Mouse (Mus musculus) cerebellum, postnatal 36 days (tissue): ENCODE data around the gene Cfap100.

Experiments
- DNase-seq, 2 experiments: peaks; one replicate each; pipeline ENCODE4 v3.0.0; 2021 to 2022; ENCODE audit warnings: mixed read lengths in 2 of 2

The Cfap100 gene

GRCm38 (mm10) chr6:90369725-90370553 is 58.7 kb downstream of the Cfap100 start:
- peak; percentile 54 to 56 for DNase-seq

DNA sequence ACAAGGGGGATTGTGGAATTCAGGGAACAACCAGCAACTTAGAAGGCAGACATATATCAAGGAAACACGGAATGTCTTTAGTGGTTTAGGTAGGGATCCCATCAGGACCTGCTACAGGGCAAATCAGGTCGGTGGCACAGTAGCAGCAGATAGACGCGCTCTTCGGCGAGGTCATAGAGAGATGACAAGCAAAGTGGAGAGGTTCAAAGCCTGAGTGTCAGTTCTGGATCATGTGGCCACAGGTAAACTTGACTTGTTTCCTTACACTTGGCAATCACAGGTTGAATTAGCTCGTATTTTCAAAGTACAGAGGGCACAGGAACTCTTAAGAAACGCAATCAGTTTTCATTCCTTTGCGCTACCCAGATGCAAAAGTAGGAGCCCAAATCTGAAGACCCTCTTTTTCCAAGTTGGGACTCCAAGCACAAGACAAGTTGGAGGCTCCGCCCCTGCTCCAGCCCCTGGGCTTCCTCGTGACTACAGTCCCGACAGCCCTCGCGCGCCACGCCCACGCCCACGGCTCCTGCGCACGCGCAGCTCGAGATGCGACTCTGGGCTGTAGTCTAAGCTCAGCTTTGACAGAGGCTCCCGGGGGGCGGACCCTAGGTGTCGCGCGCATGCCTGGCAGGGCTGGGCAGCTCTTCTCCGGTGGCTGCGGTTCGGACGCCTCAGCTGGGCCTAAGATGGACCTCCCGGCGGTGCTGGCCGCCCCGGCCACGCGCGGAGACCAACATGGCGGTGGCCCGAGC is 59.4 kb downstream of the Cfap100 start, which contains the start of gene Zxdc:
Gene Zxdc, plus strand, starts transcription at position 517 of the 749 bp plus-strand sequence.
- DNase-seq = peak; percentile 99 to 100

DNA sequence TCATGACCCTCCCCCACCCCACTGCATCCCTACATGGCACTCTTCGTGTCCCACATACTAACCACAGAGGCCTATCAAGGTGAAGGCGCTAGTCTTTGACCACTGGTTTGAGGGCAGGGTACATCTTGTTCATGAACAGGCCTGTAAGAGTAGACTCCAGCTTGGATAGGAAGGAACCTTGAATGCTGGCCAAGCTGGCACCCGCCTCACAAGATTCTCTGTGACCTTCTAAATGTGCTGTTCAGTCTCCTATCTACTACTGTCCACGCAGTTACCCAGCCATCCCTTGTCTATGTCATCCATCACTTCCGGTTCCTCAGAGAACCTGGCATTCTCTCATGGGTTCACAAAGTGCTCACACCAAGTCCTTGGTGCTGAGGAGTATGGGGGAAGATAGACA is 65.3 kb downstream of the Cfap100 start:
- DNase-seq = no peak

DNA sequence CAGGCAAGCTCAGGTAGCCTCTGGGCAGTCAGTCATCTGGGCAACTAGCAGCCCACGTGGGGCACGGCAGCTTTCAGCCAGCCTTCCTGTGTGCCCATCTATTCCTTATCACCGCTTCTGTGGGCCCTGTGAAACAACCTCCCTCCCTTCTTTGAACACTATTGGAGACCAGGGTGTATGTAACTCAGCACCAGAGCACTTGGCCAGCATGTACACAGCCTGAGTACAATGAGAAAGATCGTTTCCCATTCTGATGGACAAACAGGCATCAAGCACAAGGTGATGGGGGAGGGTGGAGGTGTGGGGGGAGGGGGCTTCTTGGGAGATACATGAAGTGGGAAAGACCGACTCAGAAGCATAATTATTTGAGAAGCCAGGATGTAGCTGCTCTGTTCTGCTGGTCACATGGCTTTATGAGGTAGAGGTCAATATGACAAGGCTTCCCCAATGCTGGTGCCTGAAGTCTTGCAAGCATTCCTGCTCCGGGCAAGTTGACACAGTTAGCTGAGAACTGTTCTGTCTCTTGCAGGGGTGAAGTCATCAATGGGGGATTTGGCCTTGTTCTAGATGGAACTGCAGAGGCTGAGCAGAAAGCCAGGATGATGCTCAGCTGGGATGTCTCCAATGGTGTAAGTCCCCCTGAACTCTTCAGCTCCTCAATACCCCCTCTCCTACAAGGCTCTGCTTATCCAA is 67.5 kb downstream of the Cfap100 start:
- DNase-seq = no peak

DNA sequence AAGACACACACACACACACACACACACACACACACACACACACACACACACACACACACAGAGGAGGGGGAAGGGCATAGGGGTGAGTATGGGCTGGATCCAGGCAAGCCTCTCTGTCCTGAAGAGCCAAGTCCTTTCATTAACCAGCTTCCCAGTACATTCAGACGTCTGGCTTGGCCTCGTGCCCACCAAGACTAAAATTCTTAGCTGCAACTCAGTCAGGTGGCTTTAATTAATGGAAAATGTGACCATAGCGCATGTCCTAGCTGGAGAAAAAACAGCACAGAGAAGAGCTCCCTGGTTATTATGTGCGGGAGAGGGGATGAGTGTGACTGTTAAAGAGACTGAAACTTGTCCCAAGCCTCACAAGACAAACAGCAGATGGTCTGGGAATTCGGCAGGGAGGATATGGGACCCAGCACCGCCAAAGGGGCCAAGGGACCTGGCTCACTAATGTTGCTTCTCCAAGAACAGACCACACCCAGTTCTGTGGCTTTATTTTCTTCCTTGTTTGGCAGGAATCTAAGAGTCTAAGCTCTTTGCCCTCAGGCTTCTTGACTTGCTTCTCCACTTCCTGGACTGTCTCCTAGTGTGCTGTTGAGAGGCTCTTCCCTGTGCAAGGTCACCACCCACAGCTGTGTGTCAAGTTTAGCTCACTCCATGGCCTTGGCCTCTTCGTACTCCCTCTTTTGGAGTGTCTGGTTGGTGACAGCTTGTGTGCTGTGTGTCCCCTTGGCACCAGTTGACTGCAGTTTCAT is 68.4 kb downstream of the Cfap100 start:
- no peak for DNase-seq

DNA sequence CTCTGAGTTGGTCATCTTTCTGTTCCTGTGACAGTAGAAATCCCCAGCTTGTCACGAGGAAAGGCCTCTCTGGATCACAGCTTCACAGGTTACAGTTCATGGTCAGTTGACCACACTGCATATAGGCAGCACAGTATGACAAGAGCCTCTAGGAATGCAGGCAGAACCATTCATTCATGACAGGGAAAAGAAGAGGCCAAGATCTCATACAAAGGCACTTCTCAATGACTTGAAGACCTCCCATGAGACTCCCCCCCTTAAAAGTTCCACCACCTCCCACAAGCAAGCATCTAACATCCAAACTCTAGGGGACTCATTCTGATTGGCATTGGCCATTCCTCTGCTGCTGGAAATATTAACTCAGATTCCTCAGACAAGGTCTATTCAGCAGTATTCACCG is 69.2 kb downstream of the Cfap100 start:
- DNase-seq = no peak

GRCm38 (mm10) chr6:90358142-90358541 is 70.5 kb downstream of the Cfap100 start:
- DNase-seq = no peak
